Mouse (Mus musculus) spleen, postnatal 36 days (tissue): ENCODE data around the gene Scarb1.

Experiments
- DNase-seq, 2 experiments: peaks; one replicate each; pipeline ENCODE4 v3.0.0; 2022; ENCODE audit warnings: low spot score in 2 of 2, mixed read lengths in 1 of 2

Scarb1 gene

DNA sequence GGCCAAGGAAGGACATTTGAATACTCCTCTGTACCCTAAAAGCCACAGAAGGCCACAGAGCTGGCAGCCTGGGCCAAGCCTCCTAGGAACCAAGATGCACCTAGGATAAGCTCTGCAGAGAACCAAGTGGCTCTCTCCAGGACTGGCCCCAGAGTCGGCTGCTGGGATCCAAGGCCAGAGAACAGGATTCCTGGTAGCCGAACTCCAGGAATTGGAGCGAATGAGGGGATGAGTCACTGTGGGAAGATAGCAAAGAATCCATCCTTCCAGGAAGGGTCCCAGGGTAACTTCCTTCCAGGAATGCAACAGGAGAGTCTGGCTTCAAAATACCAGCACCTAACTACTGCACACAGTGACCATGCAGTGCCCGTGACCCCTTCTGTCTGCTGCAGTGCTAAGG, 8.6 kb downstream of the Scarb1 start:
- DNase-seq, result no peak

DNA sequence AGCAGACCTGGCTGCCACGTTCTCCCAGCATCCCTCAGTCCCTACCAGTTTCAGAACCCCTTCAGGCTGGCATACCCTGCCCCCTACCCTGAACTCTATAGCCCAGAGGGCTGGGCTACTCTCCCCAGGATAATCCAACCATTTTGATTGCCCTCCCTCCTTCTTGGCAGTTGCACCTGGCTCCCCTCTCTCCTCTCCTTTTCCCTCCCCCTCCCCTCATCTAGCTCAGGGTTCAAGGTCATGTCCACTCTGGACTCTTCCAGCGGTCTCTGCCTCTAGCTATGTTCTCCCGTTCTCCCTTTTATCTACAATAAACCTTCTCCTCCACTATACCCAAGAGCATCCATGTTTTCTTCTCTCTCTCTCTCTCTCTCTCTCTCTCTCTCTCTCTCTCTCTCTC, 9.1 kb downstream of the Scarb1 start:
- DNase-seq, result no peak

DNA sequence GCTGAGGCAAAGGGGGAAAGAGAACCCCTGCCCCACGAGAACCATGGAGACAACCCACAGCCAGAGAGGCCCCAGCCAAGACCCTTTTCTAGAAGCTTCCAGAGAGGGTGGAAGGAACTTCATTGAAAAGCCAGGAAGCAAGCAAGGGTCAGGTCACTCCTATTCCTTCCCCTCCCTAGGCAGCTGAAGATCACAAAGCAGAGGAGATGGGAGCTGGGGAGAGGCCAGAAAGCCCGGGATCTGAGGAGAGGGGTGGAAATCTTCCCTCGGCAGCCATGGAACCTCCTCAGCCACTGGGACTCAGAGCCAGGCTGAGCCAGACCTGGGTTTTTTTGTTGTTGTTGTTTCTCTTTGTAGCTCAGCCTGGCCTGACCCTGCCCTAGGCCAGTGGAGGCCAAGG, 9.8 kb downstream of the Scarb1 start:
- no peak for DNase-seq

DNA sequence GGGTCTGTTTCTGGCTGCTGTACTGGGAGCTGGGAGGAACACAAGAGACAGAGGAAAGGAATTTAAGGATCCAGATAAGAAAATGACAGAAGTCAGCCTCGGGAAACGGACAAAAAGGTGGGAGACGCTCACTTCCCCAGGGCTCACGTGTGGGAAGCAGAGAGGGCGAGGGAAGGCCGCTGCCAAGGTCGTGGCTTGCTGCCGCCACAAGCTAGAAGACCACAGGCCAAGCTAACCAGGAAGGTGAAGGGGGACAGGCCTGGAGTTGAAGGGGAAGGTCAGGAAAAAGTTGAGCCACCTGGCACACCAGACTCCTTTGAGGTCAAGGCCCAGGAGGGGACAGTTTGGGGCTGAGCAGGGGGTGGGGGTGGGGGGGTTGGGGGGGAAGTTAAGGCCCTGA, 10.2 kb downstream of the Scarb1 start:
- DNase-seq, result no peak

DNA sequence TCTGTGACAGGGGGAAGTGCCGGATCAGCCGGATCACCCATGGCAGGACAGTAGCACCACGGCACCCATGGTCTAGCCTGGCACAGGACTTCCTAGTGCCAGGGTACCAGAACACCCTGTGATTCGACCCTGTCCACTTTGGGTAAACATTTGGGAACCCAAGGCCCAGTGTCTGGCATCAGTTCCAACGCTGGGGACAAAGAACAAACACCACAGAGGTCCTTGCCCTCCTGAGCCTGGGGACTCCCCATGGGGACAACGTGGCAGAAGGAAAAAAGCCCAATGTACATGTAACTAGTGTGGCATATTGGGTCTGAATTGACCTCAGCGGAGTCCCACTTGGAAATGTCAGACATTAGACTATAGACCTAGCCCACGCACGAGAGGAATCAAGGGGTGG, 10.7 kb downstream of the Scarb1 start:
- DNase-seq, result no peak

DNA sequence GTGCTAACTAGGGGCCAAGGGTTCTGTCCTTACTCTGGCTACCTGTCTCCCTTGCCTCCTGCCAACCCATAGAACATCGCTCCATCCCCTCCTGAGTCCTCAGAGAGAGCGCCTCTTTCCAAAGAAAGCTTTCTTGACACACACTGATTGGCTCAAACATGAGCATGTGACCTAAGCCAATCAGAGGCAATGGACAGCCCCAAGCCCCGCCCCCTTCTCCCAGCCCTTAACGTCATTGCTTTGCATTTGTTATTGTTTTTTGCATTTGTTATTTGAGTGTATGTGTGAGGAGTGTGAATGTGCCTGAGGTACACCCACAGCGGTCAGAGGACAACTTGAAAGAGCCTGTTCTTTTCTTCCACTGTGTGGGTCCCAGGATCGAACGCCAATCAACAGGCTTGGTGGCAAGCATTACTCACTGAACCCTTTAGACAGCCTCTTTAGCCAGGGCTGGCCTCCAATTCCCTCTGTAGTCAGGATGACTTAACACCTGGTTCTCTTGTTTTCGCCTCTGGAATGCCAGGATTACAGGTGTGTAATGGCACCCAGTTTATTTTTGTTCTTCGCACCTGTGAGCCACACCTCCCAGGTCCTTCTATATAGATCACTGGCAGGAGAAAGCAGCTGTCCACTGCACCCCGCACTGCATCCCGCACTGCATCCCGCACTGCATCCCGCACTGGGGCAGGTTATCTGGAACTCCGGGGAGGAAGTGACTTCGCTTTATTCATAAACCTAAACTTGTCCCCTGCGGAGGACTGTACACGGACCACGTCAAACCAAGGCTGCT, 13.1 kb downstream of the Scarb1 start:
- no peak for DNase-seq

DNA sequence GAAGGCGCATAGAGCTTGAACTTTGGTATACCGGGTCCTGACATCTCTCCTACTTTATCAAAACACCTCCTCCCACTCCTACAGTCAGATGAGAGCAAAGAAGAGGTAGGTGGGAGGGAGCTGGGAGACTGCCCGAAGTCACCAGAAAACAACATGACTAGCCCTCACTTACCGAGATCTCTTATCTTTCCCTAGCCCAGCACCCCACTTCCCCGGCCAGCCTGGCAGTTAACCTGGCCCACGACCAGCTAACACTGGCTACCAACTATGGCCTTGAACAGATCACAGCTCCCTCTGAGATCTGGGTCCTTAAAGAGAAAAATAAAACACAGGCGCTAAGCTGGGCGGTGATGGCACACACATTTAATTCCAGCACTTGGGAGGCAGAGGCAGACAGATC, 14.5 kb downstream of the Scarb1 start:
- DNase-seq, result no peak

DNA sequence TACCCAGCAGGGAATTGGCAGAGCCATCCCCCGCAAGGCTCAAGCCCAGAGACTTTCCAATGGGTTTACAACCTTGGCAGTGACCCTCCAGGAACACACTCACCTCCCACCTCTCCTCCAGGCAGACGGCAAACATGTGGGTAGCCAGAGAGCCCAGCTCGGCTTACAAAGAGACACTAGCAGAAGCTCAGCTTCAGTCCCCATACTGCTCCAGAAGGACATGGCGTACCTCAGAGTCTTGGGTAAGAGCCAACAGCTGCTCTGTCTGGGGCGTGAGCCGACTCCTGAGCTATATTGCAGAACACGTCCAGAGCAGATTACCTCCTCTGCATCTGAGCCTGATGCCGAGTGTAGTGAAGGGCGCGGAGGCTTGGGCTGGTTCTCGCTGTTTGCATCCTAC, 15.0 kb downstream of the Scarb1 start:
- DNase-seq, result no peak

DNA sequence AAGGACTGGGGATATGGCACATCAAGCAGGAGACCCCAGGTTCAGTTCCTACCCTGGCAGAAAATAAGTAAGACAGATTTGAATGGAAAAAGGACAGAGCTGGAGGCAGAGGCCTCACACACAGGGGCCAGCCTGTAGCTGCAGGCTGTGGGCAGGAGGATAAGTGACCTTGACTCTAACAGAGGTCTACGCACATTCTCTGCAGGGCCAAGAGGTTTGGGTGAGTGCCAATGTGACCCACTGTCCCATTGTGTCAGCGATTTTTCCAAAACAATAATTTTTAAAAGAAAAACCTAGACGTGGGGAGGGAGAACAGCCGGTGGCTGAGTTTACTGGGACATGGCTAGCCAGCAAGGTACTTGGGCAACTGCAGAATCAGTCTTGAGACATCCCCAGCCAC, 15.6 kb downstream of the Scarb1 start:
- DNase-seq, result no peak

DNA sequence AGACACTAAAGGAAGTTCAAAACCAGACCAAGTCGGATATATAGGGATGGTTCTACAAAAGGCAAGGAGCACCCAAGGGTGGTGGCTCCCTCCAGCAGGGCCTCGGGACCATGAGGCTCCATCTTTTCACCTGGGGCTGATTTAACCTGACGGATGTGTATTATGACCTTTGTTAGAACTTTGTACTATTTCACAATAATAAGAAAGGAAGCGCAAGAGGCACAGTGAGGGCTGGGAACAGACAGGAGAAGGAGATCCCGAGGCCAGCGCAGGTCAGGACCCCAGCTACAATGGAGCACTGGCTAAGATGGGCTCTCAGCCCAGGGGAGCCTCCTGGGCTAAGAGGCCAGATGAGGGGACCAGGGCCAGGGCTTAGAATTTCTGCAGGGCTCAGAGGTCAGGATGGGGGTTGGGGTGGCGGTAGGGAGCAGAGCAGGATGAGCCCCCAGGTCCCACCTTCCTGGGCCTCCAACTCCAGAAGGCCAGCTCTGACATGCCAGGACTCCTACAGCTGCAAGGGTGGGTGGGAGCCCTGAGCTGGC, 16.9 kb downstream of the Scarb1 start:
- no peak for DNase-seq

DNA sequence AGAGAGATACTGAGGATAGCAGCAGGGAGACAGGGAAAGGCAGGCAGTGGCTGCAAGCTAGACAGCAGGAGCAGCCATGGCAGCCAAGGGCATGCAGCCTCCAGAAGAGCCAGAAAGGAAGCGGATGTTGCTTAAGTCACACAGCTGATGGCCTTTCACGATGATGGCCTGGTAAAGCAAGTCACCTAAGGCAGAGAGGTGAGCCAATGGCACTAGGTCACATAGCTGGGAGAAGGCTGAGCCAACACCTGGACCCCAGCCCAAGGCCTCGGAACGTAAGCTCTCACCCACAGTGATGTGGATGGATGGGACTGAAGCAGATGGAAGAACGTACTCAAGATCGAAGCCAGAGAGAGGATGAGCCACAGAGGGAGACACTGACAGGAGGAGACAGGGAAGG, 17.8 kb downstream of the Scarb1 start:
- no peak for DNase-seq

DNA sequence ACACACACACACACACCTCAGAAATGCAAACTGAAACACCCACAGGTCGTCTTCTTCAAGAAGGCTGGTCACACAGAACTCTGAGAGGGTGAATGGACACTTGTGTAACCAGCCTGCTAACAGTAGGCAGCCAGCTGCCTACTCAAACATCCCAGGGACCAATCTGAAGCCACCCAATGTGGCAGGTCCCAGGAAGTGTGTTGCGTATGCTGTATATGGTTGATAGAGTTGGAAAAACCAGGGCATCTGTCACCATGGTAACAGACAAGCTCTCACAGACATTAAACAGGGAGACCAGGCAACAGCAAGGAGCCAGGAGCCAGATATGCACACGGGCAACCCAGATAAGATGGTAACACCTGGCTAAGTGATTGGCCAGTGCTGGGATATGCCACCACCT, 19.1 kb downstream of the Scarb1 start:
- DNase-seq, result no peak

DNA sequence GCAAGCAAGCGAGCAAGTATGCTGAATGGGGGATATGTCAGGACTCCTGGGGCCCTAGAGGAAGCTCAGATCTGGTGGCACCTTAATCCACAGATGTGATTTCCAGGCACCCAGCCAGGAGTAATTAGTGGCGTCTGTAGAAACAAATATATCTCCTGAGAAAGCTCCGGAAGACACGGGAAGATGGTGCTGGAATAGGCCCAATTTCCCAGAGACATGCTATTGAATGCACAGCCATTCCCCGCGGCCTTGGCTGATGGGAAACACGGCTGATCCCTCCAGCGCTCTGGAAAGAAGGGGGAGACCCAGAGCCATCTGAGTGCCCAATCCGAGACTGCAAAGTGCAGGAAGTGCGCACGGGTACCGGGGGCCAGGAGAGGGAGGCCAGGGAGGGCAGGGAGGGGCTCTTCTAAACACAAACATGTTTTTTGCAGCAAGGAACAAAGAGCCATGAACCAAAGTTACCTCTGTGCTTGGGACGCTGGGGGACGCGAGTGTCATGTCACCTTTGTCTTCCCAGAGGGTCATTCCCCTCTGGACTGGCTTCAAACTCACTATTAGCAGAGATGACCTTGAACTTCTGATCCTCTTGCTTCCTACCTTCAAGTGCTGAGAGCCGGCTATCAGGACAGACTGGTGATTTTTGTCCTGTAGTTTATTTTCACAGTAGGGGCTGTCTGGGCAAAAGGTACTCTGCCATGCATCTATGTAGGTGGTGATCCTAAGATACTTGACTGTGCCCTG, 21.7 kb downstream of the Scarb1 start:
- no peak for DNase-seq

DNA sequence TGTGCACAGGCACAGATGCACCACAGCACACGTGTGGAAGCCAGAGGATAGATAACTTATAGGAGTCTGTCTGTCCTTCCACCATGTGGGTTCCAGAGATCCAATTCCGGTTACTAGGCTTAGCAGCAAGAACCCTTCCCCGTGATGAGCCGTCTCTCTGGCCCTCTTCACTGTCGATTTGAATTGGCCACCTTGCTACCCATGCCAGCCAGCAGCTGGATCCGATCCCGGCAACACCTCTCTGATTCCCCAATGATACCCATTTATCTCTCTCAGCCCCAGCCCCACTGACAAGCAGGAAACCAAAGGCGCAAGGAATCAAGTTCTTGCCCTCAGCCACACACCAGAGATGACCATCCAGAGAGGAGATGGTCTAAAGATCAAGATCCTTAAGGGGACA, 22.9 kb downstream of the Scarb1 start:
- no peak for DNase-seq

DNA sequence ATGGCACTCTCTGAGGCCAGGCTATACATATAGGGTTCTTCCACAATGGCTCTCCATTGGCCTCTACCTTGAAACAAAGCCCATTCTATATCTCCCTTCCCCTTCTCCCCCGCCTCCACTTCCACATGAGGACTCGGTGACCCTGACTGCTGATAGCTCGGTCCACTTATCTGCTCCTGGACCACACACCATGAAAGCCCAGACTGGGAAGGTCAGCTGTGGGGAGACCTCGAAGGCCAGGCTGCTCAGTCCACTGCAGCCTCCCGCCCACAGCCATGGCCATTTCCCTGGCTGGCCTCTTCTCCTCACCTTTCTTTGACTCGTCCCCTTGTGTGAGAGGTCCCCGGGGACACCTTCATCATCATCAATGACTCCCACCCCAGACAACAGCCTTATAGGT, 23.6 kb downstream of the Scarb1 start:
- DNase-seq, result no peak

DNA sequence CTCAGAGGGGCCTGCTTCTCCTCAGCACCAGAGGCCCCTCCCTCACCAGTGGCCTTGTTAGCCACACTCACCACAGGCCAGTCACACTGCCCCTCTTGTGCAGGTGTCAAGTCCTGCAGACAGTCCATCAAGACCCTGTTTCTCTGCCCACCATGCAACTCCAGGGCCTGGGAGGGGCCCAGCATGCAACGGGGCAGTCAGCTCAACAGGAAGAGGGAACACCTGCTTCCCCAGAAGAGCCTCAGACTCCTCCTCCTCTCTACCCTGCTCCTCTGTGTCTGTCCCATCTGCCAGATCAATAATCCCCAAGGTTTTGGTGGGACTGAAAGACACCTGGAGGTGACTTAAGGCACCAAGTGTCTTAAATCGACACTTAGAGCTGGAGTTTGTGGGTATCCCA, 24.1 kb downstream of the Scarb1 start:
- DNase-seq, result no peak

DNA sequence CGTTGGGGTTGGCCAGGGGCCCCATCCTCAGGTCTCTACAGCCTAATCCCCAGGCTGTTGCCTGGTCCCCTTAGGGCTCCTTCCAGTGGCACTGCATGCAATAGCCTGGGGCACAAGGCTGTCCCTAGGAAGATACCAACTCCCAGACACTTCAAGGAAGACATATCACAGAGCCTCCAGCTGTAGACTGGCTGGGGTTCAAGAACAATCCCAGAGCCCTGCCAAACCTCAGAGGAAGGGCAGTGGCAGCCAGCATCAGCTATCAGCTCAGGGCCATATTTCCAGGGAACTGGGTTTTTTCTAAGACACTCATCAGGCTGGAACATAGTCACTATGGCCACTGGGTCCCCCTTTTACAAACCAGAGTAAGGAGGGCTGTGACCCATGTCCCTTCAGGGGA, 25.8 kb downstream of the Scarb1 start:
- DNase-seq, result no peak

DNA sequence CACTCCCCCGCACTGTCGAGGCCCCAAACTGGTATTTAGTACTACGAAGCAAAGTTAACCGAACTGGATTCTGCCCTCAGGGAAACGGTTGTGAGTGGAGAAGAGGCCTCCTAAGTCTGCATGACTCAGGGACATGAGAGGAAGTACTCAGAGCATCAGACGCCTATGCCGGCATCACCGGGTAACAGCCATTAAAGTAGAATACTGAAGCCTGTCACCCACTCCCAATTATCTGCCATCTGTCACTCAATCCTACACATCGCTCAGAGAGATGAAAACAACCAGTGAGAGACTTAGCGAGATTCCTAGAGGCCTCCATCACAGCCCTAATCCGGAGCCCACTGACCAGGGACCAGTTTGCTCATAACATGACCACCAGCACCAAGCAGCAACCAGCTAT, 26.9 kb downstream of the Scarb1 start:
- no peak for DNase-seq

DNA sequence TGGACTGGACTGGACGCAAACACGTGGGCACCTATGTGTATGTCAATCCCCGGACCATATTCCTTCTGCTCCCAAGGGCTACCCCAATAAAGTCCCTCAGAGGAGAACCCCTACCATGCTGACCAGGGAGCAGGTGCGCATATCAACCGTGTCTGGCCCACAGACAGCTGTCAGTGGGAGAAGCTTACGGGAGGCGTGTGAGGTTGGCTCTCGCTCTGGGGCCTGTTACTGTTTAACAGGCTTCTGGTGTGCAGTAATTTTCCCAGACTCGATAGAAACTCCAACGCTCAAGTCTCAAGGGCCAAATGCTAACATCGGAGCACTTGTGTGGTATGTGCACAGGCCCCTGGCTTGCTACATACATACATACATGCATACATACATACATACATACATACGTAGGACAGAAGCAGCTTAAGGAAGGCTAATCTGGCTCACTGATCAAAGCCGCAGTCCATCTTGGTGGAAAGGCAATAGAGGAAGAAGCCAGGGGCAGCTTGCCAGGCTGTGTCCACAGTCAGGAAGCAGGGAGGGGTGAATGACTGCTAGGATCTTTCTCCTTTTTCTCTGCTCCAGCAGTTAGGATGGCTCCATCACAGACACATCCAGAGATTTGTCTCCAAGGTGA, 27.8 kb downstream of the Scarb1 start:
- DNase-seq, result no peak

DNA sequence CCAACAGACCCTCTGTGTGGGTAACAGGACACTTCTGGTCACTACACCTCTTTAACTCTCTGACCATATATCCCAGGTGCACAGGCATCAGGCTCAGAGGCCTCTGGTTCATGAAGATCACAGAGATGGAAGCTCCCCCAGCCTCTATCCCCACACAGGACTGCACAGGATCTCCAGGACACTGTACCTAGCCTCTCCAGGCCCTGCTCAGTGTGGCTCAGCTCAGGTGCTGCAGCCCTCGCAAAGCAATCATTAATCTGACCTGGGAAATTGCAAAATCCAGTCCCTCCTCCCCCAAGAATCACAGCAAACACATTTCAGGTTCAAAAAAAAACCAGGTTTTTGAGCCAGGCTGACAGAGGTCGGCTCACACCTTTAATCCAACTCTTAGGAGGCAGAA, 29.9 kb downstream of the Scarb1 start:
- no peak for DNase-seq

DNA sequence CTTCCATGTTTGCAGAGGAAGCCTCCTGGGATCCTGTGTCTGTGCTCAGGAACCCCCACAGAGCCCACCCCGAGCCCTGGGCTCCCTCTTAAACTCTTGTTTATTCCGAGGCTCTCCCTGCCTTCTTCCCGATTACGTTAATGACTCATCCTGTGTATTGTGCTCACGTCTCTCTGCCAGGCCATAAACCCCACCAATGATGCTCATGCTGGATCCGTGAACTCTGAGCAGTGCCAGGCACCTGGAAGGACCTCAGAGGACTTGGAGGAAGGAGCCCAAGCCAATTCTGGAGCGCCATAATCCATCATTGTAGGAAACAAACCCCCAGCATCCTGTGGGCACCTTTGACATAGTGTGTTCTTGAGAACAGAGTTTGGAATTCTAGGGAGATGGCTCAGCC, 31.7 kb downstream of the Scarb1 start:
- no peak for DNase-seq

DNA sequence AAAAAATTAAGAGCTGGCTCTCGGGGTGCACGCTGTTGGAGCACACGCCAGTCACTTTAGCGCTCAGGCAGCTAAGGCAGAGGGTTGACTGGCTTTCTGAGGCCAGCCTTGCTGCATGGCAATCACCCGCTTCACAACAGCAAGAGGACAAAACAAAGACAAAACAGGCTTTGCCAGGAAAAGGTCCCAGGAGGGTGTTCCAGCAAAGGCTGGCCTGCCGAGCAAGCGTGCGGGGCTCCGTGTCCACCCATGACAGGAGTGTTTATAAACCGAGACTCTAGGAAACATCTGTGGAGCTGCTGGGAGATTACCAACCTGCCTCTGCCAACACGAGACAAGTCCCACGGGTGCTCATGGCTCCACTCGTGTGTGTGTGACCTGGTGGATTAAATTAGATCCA, 34.1 kb downstream of the Scarb1 start:
- no peak for DNase-seq

DNA sequence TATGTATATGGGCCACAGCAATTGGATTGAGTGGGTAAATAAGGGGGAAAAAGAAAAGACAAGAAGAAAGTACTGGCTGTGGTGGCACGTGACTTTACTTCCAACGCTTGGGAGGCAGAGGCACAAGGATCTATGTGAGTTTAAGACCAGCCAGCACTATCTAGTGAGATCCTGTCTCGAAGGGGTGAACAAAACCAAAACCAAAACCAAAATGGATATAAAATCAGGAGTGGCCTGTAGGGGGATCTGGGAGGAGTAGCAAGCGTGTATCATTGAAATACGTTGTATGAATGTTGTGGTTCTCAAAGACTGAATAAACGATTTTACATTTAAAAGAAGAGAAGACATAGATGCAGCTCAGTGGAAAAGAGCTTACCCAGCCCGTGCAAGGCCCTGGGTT, 34.5 kb downstream of the Scarb1 start:
- no peak for DNase-seq
